Mouse (Mus musculus): ENCODE data around the gene Gcsh.

- TF ChIP-seq CTCF (IDR thresholded peaks at IDR 0.05; ENCODE audit: low read depth) (no peak), EP300 (IDR thresholded peaks at IDR 0.05; ENCODE audit: low read depth) (no peak)
Observed at GRCm38 (mm10) chr8:117033393-117033792, 40.1 kb upstream of the Gcsh start.

Data from heart, postnatal 0 days (tissue).